ENCODE assay signal across 11 mouse cellular contexts in the genomic region with DNA sequence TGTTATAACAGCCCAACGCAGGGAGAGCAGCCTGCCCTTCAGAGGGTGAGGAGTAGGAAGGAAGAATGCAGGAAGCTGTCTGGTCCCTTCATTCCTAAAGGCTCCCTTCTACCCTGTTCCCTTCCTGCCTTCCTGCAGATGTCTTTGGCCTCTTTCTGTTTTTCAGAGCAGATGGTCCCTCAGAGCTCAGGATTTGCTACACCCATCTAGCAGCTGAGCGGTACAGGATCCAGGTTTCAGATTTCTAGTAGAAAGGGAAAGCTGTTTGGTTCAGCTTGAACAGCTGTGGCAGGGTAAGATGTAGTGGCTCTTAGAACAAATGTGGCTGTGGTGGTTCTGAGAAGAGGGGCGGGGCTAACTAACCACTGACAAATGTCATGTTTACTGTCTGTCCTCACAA.
A peak's percentile ranks its signal among the peaks of the same experiment; 100 is the strongest.
DNase-seq lines count a peak whose midpoint lies in the region; ATAC-seq and TF ChIP-seq lines count a peak whose summit lies in the region.
"Had no signal": no experiment of that assay in that cellular context is flagged by ENCODE, and none has a peak within 500 bp of the region (broad histone marks: within the 10 kb centered on the region; RNA-seq: fewer than 3 reads in every experiment).

No protein-coding gene starts in this region.

- no peak overlapping the region for H3K4me3 ChIP-seq in left cerebral cortex, adult 2 months
- H3K4me3 ChIP-seq in forebrain, embryonic 15.5 days, result no peak overlapping the region
- H3K4me3 ChIP-seq in heart, embryonic 10.5 days, result no peak overlapping the region
- H3K4me3 ChIP-seq: megakaryocyte, embryonic 14.5 days had no signal

- no peaks in the 10 kb centered on the region for H3K36me3 ChIP-seq in forebrain, embryonic 15.5 days
- H3K36me3 ChIP-seq in heart, embryonic 10.5 days, result no peaks in the 10 kb centered on the region

- H3K4me2 ChIP-seq in forebrain, embryonic 15.5 days (replicated peaks), result no peak overlapping the region

- peak overlapping the region; percentile 13 for H3K27ac ChIP-seq in left cerebral cortex, adult 2 months
- peak overlapping the region; percentile 62; the same call in 1 of the 2 replicates for H3K27ac ChIP-seq in forebrain, embryonic 15.5 days (replicated peaks)
- H3K27ac ChIP-seq in heart, embryonic 10.5 days, result no peak overlapping the region

- no peaks in the 10 kb centered on the region for H3K27me3 ChIP-seq in forebrain, embryonic 15.5 days
- no peaks in the 10 kb centered on the region for H3K27me3 ChIP-seq in heart, embryonic 10.5 days (ENCODE audit: insufficient read depth, poor library complexity, severe bottlenecking)
- H3K27me3 ChIP-seq: megakaryocyte, embryonic 14.5 days had no signal

- no peaks in the 10 kb centered on the region for H3K9me3 ChIP-seq in forebrain, embryonic 15.5 days
- H3K9me3 ChIP-seq in heart, embryonic 10.5 days, result no peaks in the 10 kb centered on the region

- 75% methylated on average over 3 of the region's 3 CpGs for WGBS in forebrain, embryonic 15.5 days
- WGBS in heart, embryonic 10.5 days, result 53% methylated on average over 3 of the region's 3 CpGs

- TF ChIP-seq CTCF in left cerebral cortex, adult 2 months (IDR thresholded peaks at IDR 0.05), result no peak

- no peak overlapping the region for H3K9ac ChIP-seq in forebrain, embryonic 15.5 days (replicated peaks)

- 0 out of 2 replicates have a peak, but pooled peaks cover 3% of the 10 kb centered on the region for H3K4me1 ChIP-seq in forebrain, embryonic 15.5 days
- H3K4me1 ChIP-seq in heart, embryonic 10.5 days, result no peaks in the 10 kb centered on the region
- H3K4me1 ChIP-seq: megakaryocyte, embryonic 14.5 days had no signal

- no peak for ATAC-seq in forebrain, embryonic 15.5 days (replicated peaks)

- DNase-seq in left cerebral cortex, adult 2 months (ENCODE audit: extremely low spot score in 1 of 2, low spot score in 2 of 2), result peak in 1 of 2 experiments; percentile 22
- DNase-seq in left cerebral cortex, postnatal 10 days (ENCODE audit: extremely low spot score in 1 of 2, low spot score in 2 of 2), result no peak
- peak; percentile 52 for DNase-seq in embryo, embryonic 11 days
- peak; percentile 32 to 35 for DNase-seq in left cerebral cortex, postnatal 36 days (ENCODE audit: low spot score in 2 of 2)
- DNase-seq in thymus, postnatal 0 days (ENCODE audit: low spot score), result no peak
- no peak for DNase-seq in urinary bladder, adult 2 months (ENCODE audit: low spot score)
- no peak for DNase-seq in heart, embryonic 10.5 days (ENCODE audit: low spot score)
- DNase-seq: cerebellum, adult 11 months; kidney, postnatal 4 days had no signal

- intact Hi-C loops in left cerebral cortex, adult 2 months (cut with DNase I), result no loop called here
- intact Hi-C loops in left cerebral cortex, postnatal 10 days (cut with DNase I), result no loop called here
- intact Hi-C loops in left cerebral cortex, postnatal 36 days (cut with DNase I), result no loop called here

Comparison
In these comparisons a context has a peak if more than half of its experiments do, and no peak if none do; other contexts are left out.
1. DNase-seq: peak in embryo, embryonic 11 days (single experiment) and left cerebral cortex, postnatal 36 days (2 of 2); none in left cerebral cortex, postnatal 10 days (0 of 2), thymus, postnatal 0 days (single experiment), urinary bladder, adult 2 months (single experiment) and heart, embryonic 10.5 days (single experiment).